Mouse (Mus musculus) R1 (cell line): ENCODE results near the gene Arid1b.

ENCODE experiments used
- DNase-seq: peaks from one replicate; pipeline ENCODE4 v3.0.0-alpha.2; 2018; ENCODE audit warnings: low read depth, low spot score

The Arid1b gene

GRCm38 (mm10) chr17:5377930-5378310, 383.8 kb downstream of the Arid1b start:
- peak; percentile 63 for DNase-seq

GRCm38 (mm10) chr17:5385694-5386093, 391.6 kb downstream of the Arid1b start:
- DNase-seq = no peak

GRCm38 (mm10) chr17:5386885-5387545, 392.9 kb downstream of the Arid1b start:
- no peak for DNase-seq

GRCm38 (mm10) chr17:5388351-5388750, 394.2 kb downstream of the Arid1b start:
- DNase-seq = peak; percentile 62

GRCm38 (mm10) chr17:5390682-5391081, 396.6 kb downstream of the Arid1b start:
- DNase-seq = no peak

GRCm38 (mm10) chr17:5395454-5396205, 401.5 kb downstream of the Arid1b start:
- DNase-seq = no peak

- no peak for DNase-seq
These were observed 402.1 kb downstream of the Arid1b start for GRCm38 (mm10) chr17:5396213-5396612.
